Mouse (Mus musculus) midbrain, embryonic 12.5 days (tissue): Measurements from ENCODE around the gene Meioc. TPM values are rescaled to one million over a fixed set of nuclear protein-coding genes. Genes with fewer than 3 reads are reported as not detected.

ENCODE experiments used
- microRNA-seq: library from miRNA; unstranded; fragments of <30 nt; microRNA quantifications from one replicate; pipeline ENCODE4, GENCODE M21; 2017
- polyA plus RNA-seq: library from polyadenylated mRNA; unstranded; fragments of >200 nt; fragmentation: Nextera tagmentation; extraction: Ambion mirVana; gene quantifications from 2 replicates; pipeline ENCODE4 v1.2.1, GENCODE M21; 2016

Meioc gene
- polyA plus RNA-seq, 1 experiment from 2014 or later = 0.31 TPM

Small RNA genes within 50 kb of the gene (microRNA-seq; reads per million reads assigned to microRNA genes)
- not detected for gene Gm22920

Other genes with a start within 250 kb of the Meioc start
- 67.0 and 82.7 TPM in 2 replicates for gene Grn, start 233.4 kb upstream of the Meioc start, polyA plus RNA-seq
- 17.6 and 18.0 TPM in 2 replicates for gene Fam171a2, start 216.0 kb upstream of the Meioc start, polyA plus RNA-seq
- gene Itga2b, start 193.6 kb upstream of the Meioc start, polyA plus RNA-seq = 5.4 and 7.1 TPM in 2 replicates
- gene Gpatch8, start 107.3 kb upstream of the Meioc start, polyA plus RNA-seq = 72.0 and 78.5 TPM in 2 replicates
- 8.3 and 10.5 TPM in 2 replicates for gene Gm11627, start 84.3 kb upstream of the Meioc start, polyA plus RNA-seq
- 34.7 and 37.9 TPM in 2 replicates for gene Fzd2, start 59.3 kb upstream of the Meioc start, polyA plus RNA-seq
- gene Ccdc43, start 34.1 kb downstream of the Meioc start, polyA plus RNA-seq = 47.9 and 56.3 TPM in 2 replicates
- 24.1 and 28.8 TPM in 2 replicates for gene Adam11, start 97.7 kb downstream of the Meioc start, polyA plus RNA-seq
- gene Gjc1, start 156.0 kb downstream of the Meioc start, polyA plus RNA-seq = 79.0 and 87.1 TPM in 2 replicates
- not detected in 2 replicates for gene Higd1b, start 172.1 kb downstream of the Meioc start, polyA plus RNA-seq
- 238 and 242 TPM in 2 replicates for gene Eftud2, start 217.3 kb downstream of the Meioc start, polyA plus RNA-seq
- gene Ccdc103, start 217.5 kb downstream of the Meioc start, polyA plus RNA-seq = 1.8 and 2.3 TPM in 2 replicates
- not detected in 2 replicates for gene Fam187a, start 221.5 kb downstream of the Meioc start, polyA plus RNA-seq
- gene Gfap, start 237.2 kb downstream of the Meioc start, polyA plus RNA-seq = not detected in 2 replicates